Mouse (Mus musculus) liver, postnatal 0 days (tissue): ENCODE results near the gene Tmem230. TPM values are rescaled to one million over a fixed set of nuclear protein-coding genes. Genes with fewer than 3 reads are reported as not detected.
A peak's percentile ranks its signal among the peaks of the same experiment; 100 is the strongest.

Experiments used
- ATAC-seq: fragments of 200-750 bp; cut with Nextera tagmentation; 2 replicates; pipeline ENCODE4 v1.8.0; 2017; ENCODE audit warnings: mild to moderate bottlenecking, moderate library complexity
- DNase-seq: peaks from one replicate; pipeline ENCODE4 v3.0.0-alpha.2; 2016
- H3K27ac ChIP-seq: fragments of 300-500 bp; sonication (generic); 2 replicates; pipeline ENCODE4 v1.5.1; 2014; ENCODE audit warnings: antibody characterized with exemption, moderate library complexity, mild to moderate bottlenecking, low read depth
- H3K27me3 ChIP-seq: fragments of 300-500 bp; sonication (generic); 2 replicates; pipeline ENCODE4 v1.6.1; 2014; ENCODE audit warnings: low read length, control low read depth, mixed read lengths; ENCODE audit not compliant: insufficient read depth
- H3K36me3 ChIP-seq: fragments of 300-500 bp; sonication (generic); replicated peaks from 2 replicates; pipeline ENCODE4 v1.6.1; 2014; ENCODE audit warnings: mild to moderate bottlenecking, control low read depth, low read length, moderate library complexity, mixed read lengths; ENCODE audit not compliant: insufficient read depth
- H3K4me1 ChIP-seq: fragments of 300-500 bp; sonication (generic); 2 replicates; pipeline ENCODE4 v1.6.1; 2014; ENCODE audit warnings: antibody characterized with exemption, mild to moderate bottlenecking, control low read depth; ENCODE audit not compliant: insufficient read depth
- H3K4me2 ChIP-seq: fragments of 300-500 bp; sonication (generic); 2 replicates; pipeline ENCODE4 v1.6.1; 2014; ENCODE audit warnings: low read depth, mild to moderate bottlenecking, low read length, moderate library complexity, mixed read lengths
- H3K4me3 ChIP-seq: fragments of 300-500 bp; sonication (generic); 2 replicates; pipeline ENCODE4 v1.5.1; 2014; ENCODE audit warnings: low read depth, low read length
- H3K9ac ChIP-seq: fragments of 300-500 bp; sonication (generic); replicated peaks from 2 replicates; pipeline ENCODE4 v1.6.1; 2014; ENCODE audit warnings: mild to moderate bottlenecking, moderate library complexity
- H3K9me3 ChIP-seq: fragments of 300-500 bp; sonication (generic); 2 replicates; pipeline ENCODE4 v1.6.1; 2016; ENCODE audit warnings: mild to moderate bottlenecking, control low read depth, low read length, mixed read lengths
- CTCF ChIP-seq: sonication (generic); IDR thresholded peaks from 2 replicates; pipeline ENCODE4 v1.5.1; 2016; ENCODE audit warnings: antibody characterized with exemption, low read depth
- EP300 ChIP-seq: IDR thresholded peaks from 2 replicates; pipeline ENCODE4 v1.6.1; 2016; ENCODE audit warnings: antibody characterized with exemption, low read depth, mild to moderate bottlenecking
- WGBS: fragments of 180-500 bp; shearing (Covaris S2); extraction: QIAGEN DNeasy Blood & Tissue Kit; methylation state at CpG from one replicate; pipeline ENCODE4 v1.1.7; 2014; ENCODE audit not compliant: insufficient replicate concordance; 5-methylcytosine and 5-hydroxymethylcytosine counted together
- polyA plus RNA-seq: library from polyadenylated mRNA; unstranded; fragments of >200 nt; fragmentation: Nextera tagmentation; extraction: Ambion mirVana; gene quantifications from 2 replicates; pipeline ENCODE4 v1.2.1, GENCODE M21; 2015

Gene Tmem230
- polyA plus RNA-seq, 1 experiment from 2014 or later, result 19.1 TPM

DNA sequence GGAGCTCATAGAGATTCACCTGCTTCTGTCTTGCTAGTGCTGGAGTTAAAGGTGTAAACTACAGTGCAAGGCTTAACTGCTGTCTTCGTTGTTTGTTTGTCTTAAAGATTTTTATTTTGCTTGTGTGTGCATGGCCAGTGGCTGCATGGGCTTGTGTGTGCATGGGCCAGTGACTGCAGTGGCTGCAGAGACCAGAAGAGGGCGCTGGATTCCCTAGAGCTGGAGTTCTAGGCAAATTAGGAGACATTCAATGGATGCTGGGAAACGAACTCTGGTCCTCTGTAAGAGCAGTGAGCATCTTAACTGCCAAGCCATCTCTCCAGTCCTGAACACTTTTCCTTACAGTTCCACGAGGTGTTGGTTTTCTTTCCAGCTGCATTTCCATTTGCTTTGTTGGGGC, 27.9 kb upstream of the Tmem230 start:
- no peak overlapping the region for H3K9ac ChIP-seq
- no peak overlapping the region for H3K4me2 ChIP-seq
- no peak overlapping the region for H3K27ac ChIP-seq
- no peaks in the 10 kb centered on the region for H3K36me3 ChIP-seq
- TF ChIP-seq CTCF (peak; percentile 45), EP300 (no peak)
- DNase-seq (no peak), ATAC-seq (no peak)
- no peak overlapping the region for H3K4me3 ChIP-seq
- H3K4me1 ChIP-seq, result peaks cover 24% of the 10 kb centered on the region
- H3K27me3 ChIP-seq, result no peaks in the 10 kb centered on the region
- WGBS, result 71% methylated on average over 4 of the region's 4 CpGs
- H3K9me3 ChIP-seq, result no peaks in the 10 kb centered on the region

GRCm38 (mm10) chr2:132272694-132273389, 25.2 kb upstream of the Tmem230 start:
- DNase-seq (no peak), ATAC-seq (no peak)
- Histone ChIP-seq H3K9ac (no peak overlapping the region), H3K4me3 (no peak overlapping the region), H3K27ac (no peak overlapping the region), H3K36me3 (no peaks in the 10 kb centered on the region), H3K27me3 (no peaks in the 10 kb centered on the region), H3K4me2 (no peak overlapping the region), H3K9me3 (no peaks in the 10 kb centered on the region), H3K4me1 (peaks cover 29% of the 10 kb centered on the region)
- 29% methylated on average over 6 of the region's 6 CpGs for WGBS
- TF ChIP-seq CTCF, result no peak
- TF ChIP-seq EP300, result no peak

GRCm38 (mm10) chr2:132270331-132270951, 22.8 kb upstream of the Tmem230 start:
- H3K9ac ChIP-seq, result no peak overlapping the region
- H3K9me3 ChIP-seq, result no peaks in the 10 kb centered on the region
- DNase-seq (no peak), ATAC-seq (peak; percentile 43)
- TF ChIP-seq EP300 (peak; percentile 41; the same call in 1 of the 2 replicates), CTCF (no peak)
- peaks cover 29% of the 10 kb centered on the region for H3K4me1 ChIP-seq
- no peak overlapping the region for H3K4me3 ChIP-seq
- WGBS, result 54% methylated on average over 2 of the region's 2 CpGs
- no peaks in the 10 kb centered on the region for H3K27me3 ChIP-seq
- peak overlapping the region; percentile 31; the same call in 1 of the 2 replicates for H3K27ac ChIP-seq
- 0 out of 2 replicates have a peak overlapping the region, but pooled peaks have one; percentile 5 for H3K4me2 ChIP-seq
- H3K36me3 ChIP-seq, result no peaks in the 10 kb centered on the region

DNA sequence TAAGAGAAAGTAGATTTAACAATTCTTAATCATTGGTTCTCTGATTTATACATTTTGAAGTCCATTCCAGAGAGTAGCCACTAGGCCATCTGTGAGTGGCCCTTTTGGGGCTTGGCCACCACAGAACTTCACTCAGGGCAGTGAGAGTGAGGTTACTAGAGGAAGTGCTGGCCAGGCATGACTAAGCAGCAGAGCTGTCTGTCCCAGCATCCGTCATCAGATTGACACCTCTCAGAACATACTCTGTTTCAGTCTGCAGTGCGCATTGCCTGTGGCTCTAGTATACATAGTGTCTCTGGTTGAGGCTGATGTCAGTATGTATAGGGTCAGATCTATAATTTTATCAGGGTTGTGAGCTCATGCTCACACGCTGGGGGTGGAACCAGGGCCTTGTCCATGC, 21.6 kb upstream of the Tmem230 start:
- Histone ChIP-seq H3K36me3 (no peaks in the 10 kb centered on the region), H3K4me1 (peaks cover 39% of the 10 kb centered on the region), H3K4me2 (no peak overlapping the region), H3K27ac (peak overlapping the region; percentile 32; the same call in 1 of the 2 replicates), H3K9ac (no peak overlapping the region), H3K27me3 (no peaks in the 10 kb centered on the region), H3K9me3 (no peaks in the 10 kb centered on the region), H3K4me3 (no peak overlapping the region)
- TF ChIP-seq EP300, result no peak
- TF ChIP-seq CTCF, result no peak
- peak; percentile 43 for DNase-seq
- ATAC-seq, result peak; percentile 79
- 37% methylated on average over 3 of the region's 3 CpGs for WGBS

DNA sequence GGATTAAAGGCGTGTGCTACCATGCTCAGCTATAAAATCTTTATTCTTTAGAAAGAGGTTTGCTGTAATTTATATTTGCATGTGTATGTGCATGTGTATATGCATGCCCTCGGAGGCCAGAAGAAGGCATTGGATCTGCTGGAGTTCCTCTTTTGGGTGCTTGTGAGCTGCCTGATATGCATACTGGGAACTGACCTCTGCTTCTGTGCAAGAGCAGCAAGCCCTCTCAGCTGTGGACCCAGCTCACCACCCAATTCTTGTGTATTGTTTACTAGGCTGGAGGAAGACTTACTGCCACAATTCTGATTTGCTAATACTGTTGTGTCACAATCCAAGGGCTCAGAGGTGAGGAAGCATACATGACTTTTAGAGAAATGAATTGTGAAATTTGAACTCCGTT, 18.5 kb upstream of the Tmem230 start:
- peak; percentile 37 for DNase-seq
- H3K27ac ChIP-seq, result 0 out of 2 replicates have a peak overlapping the region, but pooled peaks have one; percentile 13
- WGBS, result 57% methylated on average over 3 of the region's 3 CpGs
- no peak for TF ChIP-seq CTCF
- TF ChIP-seq EP300, result peak; percentile 42; the same call in 1 of the 2 replicates
- H3K27me3 ChIP-seq, result no peaks in the 10 kb centered on the region
- H3K9ac ChIP-seq, result no peak overlapping the region
- H3K36me3 ChIP-seq, result no peaks in the 10 kb centered on the region
- peaks cover 32% of the 10 kb centered on the region for H3K4me1 ChIP-seq
- H3K9me3 ChIP-seq, result no peaks in the 10 kb centered on the region
- no peak overlapping the region for H3K4me3 ChIP-seq
- no peak for ATAC-seq
- no peak overlapping the region for H3K4me2 ChIP-seq

DNA sequence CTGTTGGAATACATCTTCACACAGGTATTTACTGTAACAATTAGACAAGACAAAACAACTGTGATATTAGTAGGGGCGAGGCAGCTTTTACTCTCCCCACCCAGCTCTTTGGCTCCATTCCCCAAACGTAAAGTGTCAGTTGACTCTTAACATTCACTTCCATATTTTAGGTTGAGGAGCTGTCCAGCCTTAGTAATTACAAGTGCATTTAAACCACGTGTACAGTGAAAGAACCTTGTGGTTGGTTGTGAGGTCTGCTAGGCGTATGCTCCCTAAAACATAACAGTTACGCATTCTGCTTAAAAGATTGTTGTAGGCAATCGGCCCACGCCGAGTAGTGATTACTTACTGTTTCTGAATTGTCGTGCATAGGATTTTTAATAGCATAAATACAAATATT, 17.6 kb upstream of the Tmem230 start:
- TF ChIP-seq EP300 (no peak), CTCF (no peak)
- H3K4me2 ChIP-seq, result peak overlapping the region; percentile 91
- 59% methylated on average over 9 of the region's 9 CpGs for WGBS
- no peaks in the 10 kb centered on the region for H3K27me3 ChIP-seq
- H3K9ac ChIP-seq, result no peak overlapping the region
- peaks cover 24% of the 10 kb centered on the region for H3K4me1 ChIP-seq
- H3K9me3 ChIP-seq, result no peaks in the 10 kb centered on the region
- no peak overlapping the region for H3K27ac ChIP-seq
- DNase-seq (no peak), ATAC-seq (no peak)
- no peaks in the 10 kb centered on the region for H3K36me3 ChIP-seq
- H3K4me3 ChIP-seq, result no peak overlapping the region
